Mouse (Mus musculus) left cerebral cortex, postnatal 25 days (tissue): ENCODE data around the gene Mrps7. TPM values are rescaled to one million over a fixed set of nuclear protein-coding genes. Genes with fewer than 3 reads are reported as not detected.

Source experiments
- DNase-seq, 2 experiments: peaks; one replicate each; pipeline ENCODE4 v3.0.0; 2022; ENCODE audit warnings: low spot score in 2 of 2, mixed read lengths in 1 of 2
- intact Hi-C: fragments of 180-260 bp; cut with DNase I; formaldehyde crosslinking; loops from one replicate; pipeline ENCODE4 v1.15.1; 2025
- total RNA-seq, 2 experiments: library from RNA; stranded (reverse); gene quantifications; 2 replicates each; pipeline ENCODE4 v1.2.3; 2021

Gene Mrps7
- total RNA-seq = 10 to 100 TPM; 52.2 to 56.2 TPM

GRCm38 (mm10) chr11:115603476-115604303, at the start of gene Mrps7, which contains the start of gene Gga3:
Mrps7 (plus strand) TSS chr11:115603925.
Gga3 (minus strand) TSS chr11:115604051.
- peak; percentile 88 to 93 for DNase-seq
- intact Hi-C loops = no loop called here

GRCm38 (mm10) chr11:115555717-115556116, 48.0 kb upstream of the Mrps7 start:
- no peak for DNase-seq
- intact Hi-C loops = no loop called here

GRCm38 (mm10) chr11:115563406-115563805, 40.3 kb upstream of the Mrps7 start:
- intact Hi-C loops = no loop called here
- DNase-seq = no peak

GRCm38 (mm10) chr11:115564064-115564809, 39.5 kb upstream of the Mrps7 start, which contains the start of gene Nup85:
Nup85 (plus strand) TSS chr11:115564434.
- intact Hi-C loops = no loop called here
- peak; percentile 95 to 97 for DNase-seq

- DNase-seq = no peak
- intact Hi-C loops = no loop called here
These were observed 38.8 kb upstream of the Mrps7 start for GRCm38 (mm10) chr11:115564961-115565360.

- intact Hi-C loops = no loop called here
- DNase-seq = no peak
These were observed 24.6 kb upstream of the Mrps7 start for GRCm38 (mm10) chr11:115579080-115579479.

GRCm38 (mm10) chr11:115582913-115583606, 20.7 kb upstream of the Mrps7 start:
- no peak for DNase-seq
- intact Hi-C loops = no loop called here

GRCm38 (mm10) chr11:115584376-115585073, 19.2 kb upstream of the Mrps7 start:
- no peak for DNase-seq
- intact Hi-C loops = no loop called here

GRCm38 (mm10) chr11:115585573-115586100, 18.1 kb upstream of the Mrps7 start:
- DNase-seq = no peak
- intact Hi-C loops = no loop called here

GRCm38 (mm10) chr11:115586403-115586802, 17.3 kb upstream of the Mrps7 start:
- DNase-seq = no peak
- intact Hi-C loops = no loop called here

- DNase-seq = no peak
- intact Hi-C loops = no loop called here
These were observed 15.7 kb upstream of the Mrps7 start for GRCm38 (mm10) chr11:115587984-115588383.

- intact Hi-C loops = loop anchor here (2.0 kb wide), 1 partner anchor 18 kb away; no protein-coding TSS in a partner anchor
These were observed 13.1 kb upstream of the Mrps7 start for GRCm38 (mm10) chr11:115590526-115591075.

GRCm38 (mm10) chr11:115595209-115595608, 8.5 kb upstream of the Mrps7 start:
- intact Hi-C loops = no loop called here
- no peak for DNase-seq

More at GRCm38 (mm10) chr11:115590526-115591075, 13.1 kb upstream of the Mrps7 start:
- no peak for DNase-seq

- DNase-seq = no peak
These were observed 5.4 kb upstream of the Mrps7 start for GRCm38 (mm10) chr11:115598309-115598708.

GRCm38 (mm10) chr11:115599722-115600121, 4.0 kb upstream of the Mrps7 start:
- DNase-seq = peak in 1 of 2 experiments; percentile 86
- intact Hi-C loops = no loop called here

More at GRCm38 (mm10) chr11:115598309-115598708, 5.4 kb upstream of the Mrps7 start:
- intact Hi-C loops = no loop called here

- intact Hi-C loops = no loop called here
- no peak for DNase-seq
These were observed 3.0 kb upstream of the Mrps7 start for GRCm38 (mm10) chr11:115600743-115601142.

- intact Hi-C loops = no loop called here
- DNase-seq = no peak
These were observed 2.6 kb upstream of the Mrps7 start for GRCm38 (mm10) chr11:115601174-115601573.

- intact Hi-C loops = no loop called here
- DNase-seq = peak in 1 of 2 experiments; percentile 30
These were observed 623 bp upstream of the Mrps7 start for GRCm38 (mm10) chr11:115603128-115603475.

- DNase-seq = no peak
- intact Hi-C loops = no loop called here
These were observed 575 bp downstream of the Mrps7 start for GRCm38 (mm10) chr11:115604304-115604696.
